ENCODE assay signal across 9 mouse cellular contexts in genomic region chr7:45129776-45130512, GRCm38 (mm10). TPM values are rescaled to one million over a fixed set of nuclear protein-coding genes. Genes with fewer than 3 reads are reported as not detected.
DNase-seq lines count a peak whose midpoint lies in the region; ATAC-seq and TF ChIP-seq lines count a peak whose summit lies in the region.
"Had no signal": no experiment of that assay in that cellular context is flagged by ENCODE, and none has a peak within 500 bp of the region (broad histone marks: within the 10 kb centered on the region; RNA-seq: fewer than 3 reads in every experiment).

No protein-coding gene starts in this region.

- DNase-seq in heart, postnatal 0 days (ENCODE audit: low spot score): no peak
- DNase-seq in heart, postnatal 10 days: no peak
- no peak for DNase-seq in gastrocnemius, adult 8-10 months (ENCODE audit: low spot score in 2 of 2)
- DNase-seq in kidney, postnatal 25 days: no peak
- DNase-seq in left cerebral cortex, postnatal 14 days (ENCODE audit: low spot score in 2 of 2): no peak
- DNase-seq: kidney, adult 9 months had no signal

- 0 out of 2 replicates have a peak overlapping the region, but pooled peaks have one; percentile 52 for H3K9ac ChIP-seq in heart, postnatal 0 days (replicated peaks; ENCODE audit: low read depth, low read length)
- H3K9ac ChIP-seq in hindbrain, embryonic 13.5 days: peak overlapping the region; percentile 68
- H3K9ac ChIP-seq in midbrain, embryonic 13.5 days (replicated peaks): peak overlapping the region; percentile 63; the same call in 1 of the 2 replicates

- peak overlapping the region; percentile 63 for H3K4me2 ChIP-seq in heart, postnatal 0 days (ENCODE audit: low read depth, low read length)
- H3K4me2 ChIP-seq in hindbrain, embryonic 13.5 days: peak overlapping the region; percentile 61
- H3K4me2 ChIP-seq in midbrain, embryonic 13.5 days (replicated peaks): peak overlapping the region; percentile 62

- intact Hi-C loops in heart, postnatal 10 days (cut with DNase I): no loop called here
- intact Hi-C loops in left cerebral cortex, postnatal 14 days (cut with DNase I): no loop called here

- no peaks in the 10 kb centered on the region for H3K27me3 ChIP-seq in heart, postnatal 0 days (ENCODE audit: control insufficient read depth, insufficient read depth, low read length)
- H3K27me3 ChIP-seq in hindbrain, embryonic 13.5 days: peaks cover 9% of the 10 kb centered on the region; the same call in 1 of the 2 replicates
- peaks cover 5% of the 10 kb centered on the region for H3K27me3 ChIP-seq in midbrain, embryonic 13.5 days

- WGBS in heart, postnatal 0 days: 65% methylated on average over 15 of the region's 15 CpGs
- 52% methylated on average over 15 of the region's 15 CpGs for WGBS in hindbrain, embryonic 13.5 days
- WGBS in midbrain, embryonic 13.5 days: 58% methylated on average over 15 of the region's 15 CpGs

- H3K9me3 ChIP-seq in heart, postnatal 0 days (replicated peaks; ENCODE audit: control insufficient read depth, low read length): no peaks in the 10 kb centered on the region
- H3K9me3 ChIP-seq in hindbrain, embryonic 13.5 days: no peaks in the 10 kb centered on the region
- H3K9me3 ChIP-seq in midbrain, embryonic 13.5 days: no peaks in the 10 kb centered on the region

- H3K36me3 ChIP-seq in heart, postnatal 0 days (replicated peaks; ENCODE audit: control insufficient read depth, insufficient read depth, low read length): peaks cover 23% of the 10 kb centered on the region
- peaks cover 26% of the 10 kb centered on the region for H3K36me3 ChIP-seq in hindbrain, embryonic 13.5 days
- H3K36me3 ChIP-seq in midbrain, embryonic 13.5 days: peaks cover 25% of the 10 kb centered on the region

- H3K4me1 ChIP-seq in heart, postnatal 0 days (ENCODE audit: control insufficient read depth, insufficient read depth): peaks cover 23% of the 10 kb centered on the region
- H3K4me1 ChIP-seq in brown adipose tissue, adult 24 weeks (ENCODE audit: control insufficient read depth, insufficient read depth, insufficient read length, low read length): peaks cover 13% of the 10 kb centered on the region; the same call in 1 of the 2 replicates
- H3K4me1 ChIP-seq in hindbrain, embryonic 13.5 days (replicated peaks): peaks cover 36% of the 10 kb centered on the region
- peaks cover 36% of the 10 kb centered on the region for H3K4me1 ChIP-seq in midbrain, embryonic 13.5 days (replicated peaks)

- peak overlapping the region; percentile 81; the same call in 1 of the 2 replicates for H3K27ac ChIP-seq in heart, postnatal 0 days (ENCODE audit: low read depth)
- H3K27ac ChIP-seq in brown adipose tissue, adult 24 weeks (replicated peaks; ENCODE audit: low read depth, low read length): peak overlapping the region; percentile 90
- peak overlapping the region; percentile 95 for H3K27ac ChIP-seq in hindbrain, embryonic 13.5 days
- H3K27ac ChIP-seq in midbrain, embryonic 13.5 days: peak overlapping the region; percentile 94; the same call in 1 of the 2 replicates

- TF ChIP-seq CTCF in heart, postnatal 0 days (IDR thresholded peaks at IDR 0.05; ENCODE audit: low read depth): no peak

- peak overlapping the region; percentile 45; the same call in 1 of the 2 replicates for H3K4me3 ChIP-seq in heart, postnatal 0 days (ENCODE audit: low read depth, low read length)
- peak overlapping the region; percentile 73 for H3K4me3 ChIP-seq in brown adipose tissue, adult 24 weeks (ENCODE audit: insufficient read depth, low read depth, low read length)
- H3K4me3 ChIP-seq in hindbrain, embryonic 13.5 days: peak overlapping the region; percentile 92
- H3K4me3 ChIP-seq in midbrain, embryonic 13.5 days (replicated peaks): peak overlapping the region; percentile 49

- TF ChIP-seq EP300 in heart, postnatal 0 days (IDR thresholded peaks at IDR 0.05; ENCODE audit: low read depth): no peak

- ATAC-seq in heart, postnatal 0 days (ENCODE audit: insufficient read depth, low read depth): no peak
- ATAC-seq in hindbrain, embryonic 13.5 days (ENCODE audit: low FRiP score): no peak
- ATAC-seq in midbrain, embryonic 13.5 days: no peak

RNA-seq across cellular contexts. Expression of gene Rpl13a, which starts 1.4 kb away (rescaled TPM):
- 1,443 and 1,972 TPM in 2 replicates for total RNA-seq in heart, postnatal 0 days (2014; rRNA removed; ENCODE audit: low replicate concordance)
- 780 and 809 TPM in 2 replicates for polyA plus RNA-seq in heart, postnatal 0 days (2015; fragmentation: Nextera tagmentation; extraction: Ambion mirVana)
- total RNA-seq in heart, postnatal 10 days (2021): 100 to 1,000 TPM; 809 to 865 TPM
- polyA plus RNA-seq in brown adipose tissue, adult 24 weeks (2012; ENCODE audit: insufficient read depth, insufficient read length, missing spikeins): 1,142 and 1,278 TPM in 2 replicates
- 770 and 846 TPM in 2 replicates for polyA plus RNA-seq in hindbrain, embryonic 13.5 days (2015; fragmentation: Nextera tagmentation; extraction: Ambion mirVana)
- polyA plus RNA-seq in midbrain, embryonic 13.5 days (2015; fragmentation: Nextera tagmentation; extraction: Ambion mirVana): 838 and 877 TPM in 2 replicates
- total RNA-seq in gastrocnemius, adult 8-10 months (2022): 100 to 1,000 TPM; 647 to 843 (median 690) TPM
- 100 to 1,000 TPM; 608 to 639 TPM for total RNA-seq in left cerebral cortex, postnatal 14 days (2021)

RNA-seq across cellular contexts. Expression of gene Rps11, which starts 5.7 kb away (rescaled TPM):
- 1,106 and 1,247 TPM in 2 replicates for total RNA-seq in heart, postnatal 0 days (2014; rRNA removed; ENCODE audit: low replicate concordance)
- polyA plus RNA-seq in heart, postnatal 0 days (2015; fragmentation: Nextera tagmentation; extraction: Ambion mirVana): 730 and 757 TPM in 2 replicates
- total RNA-seq in heart, postnatal 10 days (2021): 100 to 1,000 TPM; 752 to 773 TPM
- 1,258 and 1,344 TPM in 2 replicates for polyA plus RNA-seq in brown adipose tissue, adult 24 weeks (2012; ENCODE audit: insufficient read depth, insufficient read length, missing spikeins)
- 994 and 999 TPM in 2 replicates for polyA plus RNA-seq in hindbrain, embryonic 13.5 days (2015; fragmentation: Nextera tagmentation; extraction: Ambion mirVana)
- polyA plus RNA-seq in midbrain, embryonic 13.5 days (2015; fragmentation: Nextera tagmentation; extraction: Ambion mirVana): 1,074 TPM in 2 replicates
- total RNA-seq in gastrocnemius, adult 8-10 months (2022): 100 to 1,000 TPM; 471 to 554 (median 519) TPM
- 100 to 1,000 TPM; 402 to 406 TPM for total RNA-seq in left cerebral cortex, postnatal 14 days (2021)

RNA-seq across cellular contexts. Expression of gene Gm45713, which starts 6.1 kb away (rescaled TPM):
- 0.19 and 0.23 TPM in 2 replicates for total RNA-seq in heart, postnatal 0 days (2014; rRNA removed; ENCODE audit: low replicate concordance)
- 0.29 and 0.78 TPM in 2 replicates for polyA plus RNA-seq in heart, postnatal 0 days (2015; fragmentation: Nextera tagmentation; extraction: Ambion mirVana)
- total RNA-seq in heart, postnatal 10 days (2021): not detected
- not detected in 2 replicates for polyA plus RNA-seq in brown adipose tissue, adult 24 weeks (2012; ENCODE audit: insufficient read depth, insufficient read length, missing spikeins)
- polyA plus RNA-seq in hindbrain, embryonic 13.5 days (2015; fragmentation: Nextera tagmentation; extraction: Ambion mirVana): 0.14 TPM in 1 of 2 replicates, not detected in the other
- 0.24 TPM in 1 of 2 replicates, not detected in the other for polyA plus RNA-seq in midbrain, embryonic 13.5 days (2015; fragmentation: Nextera tagmentation; extraction: Ambion mirVana)
- not detected for total RNA-seq in gastrocnemius, adult 8-10 months (2022)
- total RNA-seq in left cerebral cortex, postnatal 14 days (2021): not detected

RNA-seq across cellular contexts. Expression of gene Flt3l, which starts 6.3 kb away (rescaled TPM):
- total RNA-seq in heart, postnatal 0 days (2014; rRNA removed; ENCODE audit: low replicate concordance): 8.1 and 23.3 TPM in 2 replicates
- polyA plus RNA-seq in heart, postnatal 0 days (2015; fragmentation: Nextera tagmentation; extraction: Ambion mirVana): 1.8 and 2.0 TPM in 2 replicates
- total RNA-seq in heart, postnatal 10 days (2021): 1 to 10 TPM; 5.7 to 6.5 TPM
- polyA plus RNA-seq in brown adipose tissue, adult 24 weeks (2012; ENCODE audit: insufficient read depth, insufficient read length, missing spikeins): 5.9 and 6.8 TPM in 2 replicates
- 1.4 and 1.6 TPM in 2 replicates for polyA plus RNA-seq in hindbrain, embryonic 13.5 days (2015; fragmentation: Nextera tagmentation; extraction: Ambion mirVana)
- 0.82 and 1.3 TPM in 2 replicates for polyA plus RNA-seq in midbrain, embryonic 13.5 days (2015; fragmentation: Nextera tagmentation; extraction: Ambion mirVana)
- 1 to 10 TPM in 3 of 4 experiments, under 1 TPM in 1; 0.94 to 2.7 (median 2.3) TPM for total RNA-seq in gastrocnemius, adult 8-10 months (2022)
- total RNA-seq in left cerebral cortex, postnatal 14 days (2021): 1 to 10 TPM; 2.4 to 3.2 TPM

RNA-seq across cellular contexts. Expression of gene Pih1d1, which starts 24.2 kb away (rescaled TPM):
- total RNA-seq in heart, postnatal 0 days (2014; rRNA removed; ENCODE audit: low replicate concordance): 142 and 152 TPM in 2 replicates
- polyA plus RNA-seq in heart, postnatal 0 days (2015; fragmentation: Nextera tagmentation; extraction: Ambion mirVana): 56.3 and 60.0 TPM in 2 replicates
- 10 to 100 TPM; 47.1 to 49.0 TPM for total RNA-seq in heart, postnatal 10 days (2021)
- polyA plus RNA-seq in brown adipose tissue, adult 24 weeks (2012; ENCODE audit: insufficient read depth, insufficient read length, missing spikeins): 50.5 and 66.3 TPM in 2 replicates
- 85.6 and 94.4 TPM in 2 replicates for polyA plus RNA-seq in hindbrain, embryonic 13.5 days (2015; fragmentation: Nextera tagmentation; extraction: Ambion mirVana)
- 93.0 and 96.0 TPM in 2 replicates for polyA plus RNA-seq in midbrain, embryonic 13.5 days (2015; fragmentation: Nextera tagmentation; extraction: Ambion mirVana)
- total RNA-seq in gastrocnemius, adult 8-10 months (2022): 10 to 100 TPM; 34.6 to 42.1 (median 38.3) TPM
- 10 to 100 TPM; 46.9 to 48.4 TPM for total RNA-seq in left cerebral cortex, postnatal 14 days (2021)
